Mouse (Mus musculus) gastrocnemius, adult 18-20 months (tissue): Measurements from ENCODE around the gene Pigs. TPM values are rescaled to one million over a fixed set of nuclear protein-coding genes. Genes with fewer than 3 reads are reported as not detected.

ENCODE experiments used
- DNase-seq: peaks from one replicate; pipeline ENCODE4 v3.0.0; 2021; ENCODE audit warnings: low spot score
- total RNA-seq, 2 experiments: library from RNA; stranded (reverse); gene quantifications; 2 replicates each; pipeline ENCODE4 v1.2.3; 2021

Pigs gene
- total RNA-seq, 2 experiments from 2014 or later = 18.2 to 19.2 TPM

GRCm38 (mm10) chr11:78333992-78334391 is 5.8 kb downstream of the Pigs start:
- no peak for DNase-seq

- DNase-seq = peak; percentile 63
These were observed 8.8 kb downstream of the Pigs start for GRCm38 (mm10) chr11:78337040-78337439.

- DNase-seq = no peak
These were observed 13.5 kb downstream of the Pigs start for GRCm38 (mm10) chr11:78341702-78342101.

- DNase-seq = peak; percentile 68
These were observed 15.4 kb downstream of the Pigs start, which contains the start of gene Unc119 for GRCm38 (mm10) chr11:78343381-78344327. Gene Unc119, plus strand, starts transcription at chr11:78343482.

GRCm38 (mm10) chr11:78344328-78344889 is 16.2 kb downstream of the Pigs start:
- no peak for DNase-seq

- peak; percentile 80 for DNase-seq
These were observed 16.9 kb downstream of the Pigs start for GRCm38 (mm10) chr11:78344890-78345715.

- no peak for DNase-seq
These were observed 17.6 kb downstream of the Pigs start for GRCm38 (mm10) chr11:78345801-78346200.

GRCm38 (mm10) chr11:78346326-78347069 is 18.3 kb downstream of the Pigs start:
- no peak for DNase-seq

GRCm38 (mm10) chr11:78347070-78347754 is 19.0 kb downstream of the Pigs start:
- peak; percentile 79 for DNase-seq

GRCm38 (mm10) chr11:78347908-78348307 is 19.7 kb downstream of the Pigs start:
- no peak for DNase-seq

- no peak for DNase-seq
These were observed 20.3 kb downstream of the Pigs start for GRCm38 (mm10) chr11:78348474-78348873.

GRCm38 (mm10) chr11:78349441-78350358 is 21.5 kb downstream of the Pigs start:
- no peak for DNase-seq

GRCm38 (mm10) chr11:78353081-78353480 is 24.9 kb downstream of the Pigs start:
- DNase-seq = no peak

GRCm38 (mm10) chr11:78354905-78355304 is 26.7 kb downstream of the Pigs start:
- no peak for DNase-seq

GRCm38 (mm10) chr11:78355471-78356238 is 27.4 kb downstream of the Pigs start:
- DNase-seq = peak; percentile 65

GRCm38 (mm10) chr11:78358330-78359007 is 30.3 kb downstream of the Pigs start:
- no peak for DNase-seq

- DNase-seq = peak; percentile 56
These were observed 32.0 kb downstream of the Pigs start for GRCm38 (mm10) chr11:78360125-78360788.

- no peak for DNase-seq
These were observed 32.5 kb downstream of the Pigs start for GRCm38 (mm10) chr11:78360789-78361131.
